Mouse (Mus musculus) brain, embryonic 14.5 days (tissue): ENCODE data around the gene Igf1r.

Experiments
- CTCF ChIP-seq: fragments of 200-500 bp; IDR thresholded peaks from 2 replicates; pipeline ENCODE4 v1.5.1; 2012; ENCODE audit warnings: inconsistent platforms, mild to moderate bottlenecking, moderate library complexity, borderline replicate concordance; ENCODE audit not compliant: insufficient read depth, insufficient read length; ENCODE audit errors: extremely low read depth
- POLR2A ChIP-seq: fragments of 200-500 bp; IDR thresholded peaks from 2 replicates; pipeline ENCODE4 v1.6.1; 2012; ENCODE audit warnings: mild to moderate bottlenecking, inconsistent platforms, borderline replicate concordance; ENCODE audit not compliant: poor library complexity, insufficient read depth, insufficient read length, severe bottlenecking; ENCODE audit errors: extremely low read depth

GRCm38 (mm10) chr7:68134948-68135347 is 182.3 kb downstream of the Igf1r start:
- no peak for TF ChIP-seq POLR2A
- TF ChIP-seq CTCF, result no peak
